Mouse (Mus musculus) erythroblast, embryonic 14.5 days (primary cell): ENCODE results near the gene Jmjd1c. TPM values are rescaled to one million over a fixed set of nuclear protein-coding genes. Genes with fewer than 3 reads are reported as not detected.
"Not testable (repeated sequence)": the region's sequence is repeated elsewhere in the genome, so short reads cannot be mapped to it uniquely, and the experiment has no call there.

Experiments used
- H3K27me3 ChIP-seq: 2 replicates; pipeline ENCODE4 v1.6.1; 2012; ENCODE audit warnings: inconsistent platforms; ENCODE audit not compliant: control insufficient read depth
- H3K36me3 ChIP-seq: 2 replicates; pipeline ENCODE4 v1.6.1; 2012; ENCODE audit warnings: mild to moderate bottlenecking, inconsistent platforms; ENCODE audit not compliant: control insufficient read depth
- H3K4me1 ChIP-seq: 2 replicates; pipeline ENCODE4 v1.6.1; 2012; ENCODE audit warnings: inconsistent platforms; ENCODE audit not compliant: control insufficient read depth
- H3K4me3 ChIP-seq: replicated peaks from 2 replicates; pipeline ENCODE3; 2012; ENCODE audit warnings: moderate library complexity, mild to moderate bottlenecking, inconsistent platforms
- H3K9me3 ChIP-seq: 2 replicates; pipeline ENCODE4 v1.6.1; 2012; ENCODE audit warnings: low read length, inconsistent platforms, mixed read lengths; ENCODE audit not compliant: control insufficient read depth
- GATA1 ChIP-seq: IDR thresholded peaks from 2 replicates; pipeline ENCODE4 v1.6.1; 2012; ENCODE audit warnings: low read length, inconsistent platforms, mixed read lengths
- TAL1 ChIP-seq: IDR thresholded peaks from 3 replicates; pipeline ENCODE4 v1.6.1; 2012; ENCODE audit warnings: low read length, inconsistent platforms, mixed read lengths
- polyA plus RNA-seq: library from polyadenylated mRNA; stranded (reverse); fragments of >175 nt; gene quantifications from 2 replicates; pipeline ENCODE4 v1.2.3, GENCODE M21; 2012

The Jmjd1c gene
- polyA plus RNA-seq, 1 experiment = 0.09 TPM

- Histone ChIP-seq H3K9me3 (no peaks in the 10 kb centered on the region), H3K36me3 (peaks cover 2% of the 10 kb centered on the region), H3K4me3 (no peak overlapping the region), H3K4me1 (peaks cover 14% of the 10 kb centered on the region), H3K27me3 (no peaks in the 10 kb centered on the region)
- TF ChIP-seq GATA1 (no peak), TAL1 (no peak)
Observed at GRCm38 (mm10) chr10:67107017-67107761, 11.3 kb downstream of the Jmjd1c start.

GRCm38 (mm10) chr10:67108096-67108495, 12.2 kb downstream of the Jmjd1c start:
- Histone ChIP-seq H3K36me3 (peaks cover 2% of the 10 kb centered on the region), H3K4me1 (peaks cover 14% of the 10 kb centered on the region), H3K4me3 (no peak overlapping the region), H3K9me3 (no peaks in the 10 kb centered on the region), H3K27me3 (no peaks in the 10 kb centered on the region)
- TF ChIP-seq GATA1 (no peak), TAL1 (no peak)

GRCm38 (mm10) chr10:67109635-67110034, 13.7 kb downstream of the Jmjd1c start:
- peaks cover 12% of the 10 kb centered on the region for H3K4me1 ChIP-seq
- TF ChIP-seq GATA1 = no peak
- no peak for TF ChIP-seq TAL1
- no peak overlapping the region for H3K4me3 ChIP-seq
- no peaks in the 10 kb centered on the region for H3K27me3 ChIP-seq
- H3K36me3 ChIP-seq = peaks cover 2% of the 10 kb centered on the region
- H3K9me3 ChIP-seq = no peaks in the 10 kb centered on the region

GRCm38 (mm10) chr10:67111044-67111798, 15.3 kb downstream of the Jmjd1c start:
- no peak for TF ChIP-seq TAL1
- no peaks in the 10 kb centered on the region for H3K9me3 ChIP-seq
- H3K4me1 ChIP-seq = peaks cover 2% of the 10 kb centered on the region; the same call in 1 of the 2 replicates
- H3K27me3 ChIP-seq = no peaks in the 10 kb centered on the region
- peaks cover 2% of the 10 kb centered on the region for H3K36me3 ChIP-seq
- no peak overlapping the region for H3K4me3 ChIP-seq

GRCm38 (mm10) chr10:67111799-67112177, 15.9 kb downstream of the Jmjd1c start:
- Histone ChIP-seq H3K36me3 (peaks cover 2% of the 10 kb centered on the region), H3K27me3 (no peaks in the 10 kb centered on the region), H3K4me3 (no peak overlapping the region), H3K4me1 (no peaks in the 10 kb centered on the region; the same call in 1 of the 2 replicates), H3K9me3 (no peaks in the 10 kb centered on the region)
- no peak for TF ChIP-seq GATA1
- TF ChIP-seq TAL1 = no peak

- H3K36me3 ChIP-seq, H3K9me3 ChIP-seq, H3K4me3 ChIP-seq, H3K27me3 ChIP-seq, H3K4me1 ChIP-seq: not testable (repeated sequence)
Observed at GRCm38 (mm10) chr10:67112967-67113366, 17.0 kb downstream of the Jmjd1c start.

GRCm38 (mm10) chr10:67113833-67114232, 17.9 kb downstream of the Jmjd1c start:
- Histone ChIP-seq H3K36me3 (peaks cover 2% of the 10 kb centered on the region), H3K4me1 (no peaks in the 10 kb centered on the region; the same call in 1 of the 2 replicates)

GRCm38 (mm10) chr10:67115115-67115514, 19.2 kb downstream of the Jmjd1c start:
- no peaks in the 10 kb centered on the region for H3K9me3 ChIP-seq
- TF ChIP-seq GATA1 (no peak), TAL1 (no peak)
- H3K4me3 ChIP-seq = no peak overlapping the region
- no peaks in the 10 kb centered on the region for H3K36me3 ChIP-seq
- H3K4me1 ChIP-seq = no peaks in the 10 kb centered on the region; the same call in 1 of the 2 replicates
- no peaks in the 10 kb centered on the region for H3K27me3 ChIP-seq

More at GRCm38 (mm10) chr10:67113833-67114232, 17.9 kb downstream of the Jmjd1c start:
- no peak overlapping the region for H3K4me3 ChIP-seq
- TF ChIP-seq TAL1 (no peak), GATA1 (no peak)
- no peaks in the 10 kb centered on the region for H3K27me3 ChIP-seq
- H3K9me3 ChIP-seq = no peaks in the 10 kb centered on the region

- TF ChIP-seq TAL1 (no peak), GATA1 (no peak)
- Histone ChIP-seq H3K4me3 (no peak overlapping the region), H3K27me3 (no peaks in the 10 kb centered on the region), H3K4me1 (no peaks in the 10 kb centered on the region; the same call in 1 of the 2 replicates), H3K36me3 (no peaks in the 10 kb centered on the region), H3K9me3 (no peaks in the 10 kb centered on the region)
Observed at GRCm38 (mm10) chr10:67115666-67116091, 19.8 kb downstream of the Jmjd1c start.
